11 mouse cellular contexts compared by ENCODE assay signal in the genomic region with DNA sequence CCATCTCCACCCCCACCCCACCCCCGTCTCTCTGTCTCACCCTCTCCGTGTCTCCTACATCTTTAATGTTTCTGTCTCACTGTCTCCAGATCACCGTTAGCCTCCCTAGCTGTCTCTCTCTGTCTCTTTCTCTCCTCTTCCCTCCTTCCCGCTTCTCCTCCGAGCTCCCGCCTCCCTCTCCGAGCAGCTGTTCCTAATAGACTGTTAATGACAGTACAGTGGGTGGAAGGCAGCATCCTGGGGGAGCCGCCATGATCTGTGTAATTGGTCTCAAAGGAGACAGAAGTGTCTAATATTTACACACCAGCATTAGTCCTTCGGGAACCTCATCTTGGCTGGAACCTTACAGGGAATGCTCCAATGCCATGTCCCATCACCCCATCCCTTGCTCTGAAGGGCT. TPM values are rescaled to one million over a fixed set of nuclear protein-coding genes. Genes with fewer than 3 reads are reported as not detected.
DNase-seq lines count a peak whose midpoint lies in the region; ATAC-seq and TF ChIP-seq lines count a peak whose summit lies in the region.
"Had no signal": no experiment of that assay in that cellular context is flagged by ENCODE, and none has a peak within 500 bp of the region (broad histone marks: within the 10 kb centered on the region; RNA-seq: fewer than 3 reads in every experiment).

No protein-coding gene starts in this region.

- H3K9ac ChIP-seq in kidney, embryonic 15.5 days, result no peak overlapping the region
- no peak overlapping the region for H3K9ac ChIP-seq in forebrain, postnatal 0 days
- H3K9ac ChIP-seq in midbrain, embryonic 15.5 days, result no peak overlapping the region

- WGBS in kidney, embryonic 15.5 days, result 28% methylated on average over 9 of the region's 9 CpGs
- 29% methylated on average over 9 of the region's 9 CpGs for WGBS in embryonic facial prominence, embryonic 10.5 days
- 25% methylated on average over 9 of the region's 9 CpGs for WGBS in forebrain, postnatal 0 days
- WGBS in midbrain, embryonic 15.5 days, result 21% methylated on average over 9 of the region's 9 CpGs

- no peak overlapping the region for H3K4me3 ChIP-seq in kidney, embryonic 15.5 days (replicated peaks)
- H3K4me3 ChIP-seq in embryonic facial prominence, embryonic 10.5 days, result peak overlapping the region; percentile 25; the same call in 1 of the 2 replicates
- H3K4me3 ChIP-seq in forebrain, postnatal 0 days (ENCODE audit: low read depth, low read length), result no peak overlapping the region
- no peak overlapping the region for H3K4me3 ChIP-seq in midbrain, embryonic 15.5 days

- peaks cover 7% of the 10 kb centered on the region; the same call in 1 of the 2 replicates for H3K27me3 ChIP-seq in kidney, embryonic 15.5 days
- H3K27me3 ChIP-seq in embryonic facial prominence, embryonic 10.5 days (replicated peaks; ENCODE audit: low read depth, poor library complexity, severe bottlenecking), result peaks cover 22% of the 10 kb centered on the region; the same call in 1 of the 2 replicates
- no peaks in the 10 kb centered on the region for H3K27me3 ChIP-seq in forebrain, postnatal 0 days (ENCODE audit: insufficient read depth, low read length)
- 0 out of 2 replicates have a peak, but pooled peaks cover 5% of the 10 kb centered on the region for H3K27me3 ChIP-seq in midbrain, embryonic 15.5 days (replicated peaks)

- peak overlapping the region; percentile 68 for H3K27ac ChIP-seq in kidney, embryonic 15.5 days
- H3K27ac ChIP-seq in embryonic facial prominence, embryonic 10.5 days (replicated peaks), result peak overlapping the region; percentile 85
- peak overlapping the region; percentile 1 for H3K27ac ChIP-seq in forebrain, postnatal 0 days (ENCODE audit: low read depth, low read length)
- H3K27ac ChIP-seq in midbrain, embryonic 15.5 days, result peak overlapping the region; percentile 27

- no peak overlapping the region for H3K4me2 ChIP-seq in kidney, embryonic 15.5 days
- H3K4me2 ChIP-seq in forebrain, postnatal 0 days (ENCODE audit: low read depth), result no peak overlapping the region
- no peak overlapping the region for H3K4me2 ChIP-seq in midbrain, embryonic 15.5 days

- peaks cover 80% of the 10 kb centered on the region for H3K4me1 ChIP-seq in kidney, embryonic 15.5 days
- peaks cover 85% of the 10 kb centered on the region for H3K4me1 ChIP-seq in embryonic facial prominence, embryonic 10.5 days
- H3K4me1 ChIP-seq in forebrain, postnatal 0 days (ENCODE audit: insufficient read depth), result peaks cover 21% of the 10 kb centered on the region
- H3K4me1 ChIP-seq in midbrain, embryonic 15.5 days, result peaks cover 52% of the 10 kb centered on the region

- no peak for TF ChIP-seq CTCF in forebrain, postnatal 0 days (IDR thresholded peaks at IDR 0.05; ENCODE audit: low read depth)

- no peaks in the 10 kb centered on the region for H3K36me3 ChIP-seq in kidney, embryonic 15.5 days
- H3K36me3 ChIP-seq in embryonic facial prominence, embryonic 10.5 days (replicated peaks), result no peaks in the 10 kb centered on the region
- no peaks in the 10 kb centered on the region for H3K36me3 ChIP-seq in forebrain, postnatal 0 days (ENCODE audit: insufficient read depth)
- H3K36me3 ChIP-seq in midbrain, embryonic 15.5 days (replicated peaks), result no peaks in the 10 kb centered on the region

- ATAC-seq in kidney, embryonic 15.5 days (replicated peaks; ENCODE audit: low FRiP score), result no peak
- ATAC-seq in forebrain, postnatal 0 days, result no peak; the same call in 1 of the 2 replicates
- no peak for ATAC-seq in midbrain, embryonic 15.5 days (replicated peaks)
- no peak for ATAC-seq in CD4-positive, CD25-positive, alpha-beta regulatory T cell, adult 4 months

- no peaks in the 10 kb centered on the region for H3K9me3 ChIP-seq in kidney, embryonic 15.5 days (replicated peaks)
- no peaks in the 10 kb centered on the region for H3K9me3 ChIP-seq in embryonic facial prominence, embryonic 10.5 days
- no peaks in the 10 kb centered on the region for H3K9me3 ChIP-seq in forebrain, postnatal 0 days (ENCODE audit: low read length)
- no peaks in the 10 kb centered on the region for H3K9me3 ChIP-seq in midbrain, embryonic 15.5 days
- H3K9me3 ChIP-seq: megakaryocyte, embryonic 14.5 days had no signal

- DNase-seq in kidney, adult 8-10 months, result no peak
- no peak for DNase-seq in embryonic facial prominence, embryonic 10.5 days (ENCODE audit: low spot score)
- DNase-seq in forebrain, postnatal 0 days, result no peak
- no peak for DNase-seq in testis, postnatal 10 days (ENCODE audit: low spot score)
- DNase-seq in adrenal gland, postnatal 10 days, result no peak
- DNase-seq: cerebellum, adult 11 months; right cerebral cortex, postnatal 14 days had no signal

RNA-seq across cellular contexts. Expression of a gene that starts 56.0 kb away (rescaled TPM):
- polyA plus RNA-seq in kidney, embryonic 15.5 days (2015; fragmentation: Nextera tagmentation; extraction: Ambion mirVana), result 8.3 and 10.0 TPM in 2 replicates
- polyA plus RNA-seq in embryonic facial prominence, embryonic 10.5 days (2016; fragmentation: Nextera tagmentation; extraction: Ambion mirVana), result 9.9 and 10.2 TPM in 2 replicates
- 24.2 and 48.2 TPM in 2 replicates for total RNA-seq in forebrain, postnatal 0 days (2014; rRNA removed)
- 10.5 and 15.9 TPM in 2 replicates for polyA plus RNA-seq in forebrain, postnatal 0 days (2015; fragmentation: Nextera tagmentation; extraction: Ambion mirVana)
- 21.2 and 23.4 TPM in 2 replicates for polyA plus RNA-seq in midbrain, embryonic 15.5 days (2015; fragmentation: Nextera tagmentation; extraction: Ambion mirVana)
- total RNA-seq in adrenal gland, postnatal 10 days (2021), result 10 to 100 TPM; 27.2 to 42.9 TPM
- polyA plus RNA-seq in CD4-positive, CD25-positive, alpha-beta regulatory T cell, adult 4 months (2017; shearing (Covaris generic)), result 1 to 10 TPM; 2.2 to 4.2 TPM

Comparison
In these comparisons a context has a peak if more than half of its experiments do, and no peak if none do; other contexts are left out.
1. H3K27ac ChIP-seq: peak in every context shown above with its lines; median percentile 85 in embryonic facial prominence, embryonic 10.5 days; 68 in kidney, embryonic 15.5 days; 27 in midbrain, embryonic 15.5 days; 1 in forebrain, postnatal 0 days.